Mouse (Mus musculus): Measurements from ENCODE around the gene Ndst4.

The Ndst4 gene

GRCm38 (mm10) chr3:125734945-125735344 lies 331.1 kb downstream of the Ndst4 start:
- DNase-seq (ENCODE audit: low spot score) = no peak

- no peak for DNase-seq (ENCODE audit: low spot score)
Measured at GRCm38 (mm10) chr3:125744468-125745141, 340.7 kb downstream of the Ndst4 start.

GRCm38 (mm10) chr3:125745142-125745496 lies 341.2 kb downstream of the Ndst4 start:
- DNase-seq (ENCODE audit: low spot score) = no peak

- DNase-seq (ENCODE audit: low spot score) = no peak
Measured at GRCm38 (mm10) chr3:125746367-125746766, 342.5 kb downstream of the Ndst4 start.

DNA sequence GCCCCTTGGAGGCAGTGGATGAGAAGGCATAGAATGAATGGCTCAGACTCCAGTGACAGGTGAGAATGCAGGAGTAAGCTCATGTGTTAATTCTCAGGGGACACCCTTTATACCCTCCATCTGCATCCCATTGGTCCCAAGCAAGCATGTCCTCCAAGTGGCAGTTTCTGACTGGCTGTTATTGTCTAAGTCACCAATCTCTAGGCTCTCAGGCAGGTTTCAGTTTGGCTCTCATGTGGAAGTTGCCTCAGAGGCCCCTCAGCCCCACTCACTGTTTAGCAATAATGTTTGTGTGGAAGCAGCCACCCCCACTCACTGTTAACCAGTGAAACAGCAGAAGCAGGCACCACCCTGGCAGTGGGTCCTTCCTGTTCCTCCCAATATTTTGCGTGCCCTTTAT lies 353.0 kb downstream of the Ndst4 start:
- DNase-seq (ENCODE audit: low spot score) = no peak

GRCm38 (mm10) chr3:125760711-125761110 lies 356.8 kb downstream of the Ndst4 start:
- DNase-seq (ENCODE audit: low spot score) = no peak
